Comparison of ENCODE assay signal across 8 mouse cellular contexts in genomic region chr16:50432062-50432878, GRCm38 (mm10). TPM values are rescaled to one million over a fixed set of nuclear protein-coding genes. Genes with fewer than 3 reads are reported as not detected.
DNase-seq lines count a peak whose midpoint lies in the region; ATAC-seq lines count a peak whose summit lies in the region.

TSS of gene Bbx (minus strand) at chr16:50432390.

- no peaks in the 10 kb centered on the region for H3K27me3 ChIP-seq in heart, embryonic 13.5 days (replicated peaks)
- no peaks in the 10 kb centered on the region for H3K27me3 ChIP-seq in liver, embryonic 12.5 days (replicated peaks)
- H3K27me3 ChIP-seq in stomach, embryonic 15.5 days (replicated peaks), result no peaks in the 10 kb centered on the region

- H3K27ac ChIP-seq in brown adipose tissue, adult 24 weeks (replicated peaks; ENCODE audit: low read depth, low read length), result peak within 1 kb of the TSS; percentile 59
- peak within 1 kb of the TSS; percentile 99 for H3K27ac ChIP-seq in heart, embryonic 13.5 days (replicated peaks)
- H3K27ac ChIP-seq in liver, embryonic 12.5 days, result peak within 1 kb of the TSS; percentile 94
- H3K27ac ChIP-seq in stomach, embryonic 15.5 days, result peak within 1 kb of the TSS; percentile 99

- WGBS in heart, embryonic 13.5 days, result 1% methylated on average over 48 of the region's 55 CpGs
- under 1% methylated on average over 54 of the region's 55 CpGs for WGBS in liver, embryonic 12.5 days (ENCODE audit: insufficient replicate concordance)
- WGBS in stomach, embryonic 15.5 days, result under 1% methylated on average over 53 of the region's 55 CpGs

- peak within 1 kb of the TSS; percentile 95 for H3K4me3 ChIP-seq in brown adipose tissue, adult 24 weeks (ENCODE audit: insufficient read depth, low read depth, low read length)
- H3K4me3 ChIP-seq in heart, embryonic 13.5 days, result peak within 1 kb of the TSS; percentile 97
- peak within 1 kb of the TSS; percentile 76 for H3K4me3 ChIP-seq in liver, embryonic 12.5 days
- peak within 1 kb of the TSS; percentile 95 for H3K4me3 ChIP-seq in stomach, embryonic 15.5 days (replicated peaks)

- DNase-seq in CD4-positive, CD25-positive, alpha-beta regulatory T cell, adult 2 months (ENCODE audit: low read depth, low spot score), result peak; percentile 96
- peak; percentile 57 for DNase-seq in fat pad, adult 2 months (ENCODE audit: extremely low read depth, low read depth, low spot score)
- peak; percentile 97 for DNase-seq in kidney, postnatal 10 days
- peak; percentile 95 to 96 for DNase-seq in natural killer cell, adult 2 months (ENCODE audit: low spot score in 2 of 2)

- H3K4me2 ChIP-seq in heart, embryonic 13.5 days, result peak within 1 kb of the TSS; percentile 95
- H3K4me2 ChIP-seq in liver, embryonic 12.5 days, result peak within 1 kb of the TSS; percentile 100
- peak within 1 kb of the TSS; percentile 95 for H3K4me2 ChIP-seq in stomach, embryonic 15.5 days

- H3K9me3 ChIP-seq in heart, embryonic 13.5 days, result no peaks in the 10 kb centered on the region
- no peaks in the 10 kb centered on the region for H3K9me3 ChIP-seq in liver, embryonic 12.5 days (replicated peaks)
- H3K9me3 ChIP-seq in stomach, embryonic 15.5 days, result no peaks in the 10 kb centered on the region

- peak within 1 kb of the TSS; percentile 98 for H3K9ac ChIP-seq in heart, embryonic 13.5 days
- H3K9ac ChIP-seq in liver, embryonic 12.5 days, result peak within 1 kb of the TSS; percentile 90
- peak within 1 kb of the TSS; percentile 83 for H3K9ac ChIP-seq in stomach, embryonic 15.5 days

- H3K4me1 ChIP-seq in brown adipose tissue, adult 24 weeks (ENCODE audit: control insufficient read depth, insufficient read depth, insufficient read length, low read length), result no peaks in the 10 kb centered on the region
- H3K4me1 ChIP-seq in heart, embryonic 13.5 days, result peaks cover 12% of the 10 kb centered on the region
- H3K4me1 ChIP-seq in liver, embryonic 12.5 days, result peaks cover 19% of the 10 kb centered on the region
- peaks cover 3% of the 10 kb centered on the region; the same call in 1 of the 2 replicates for H3K4me1 ChIP-seq in stomach, embryonic 15.5 days

- peaks cover 1% of the 10 kb centered on the region; the same call in 1 of the 2 replicates for H3K36me3 ChIP-seq in heart, embryonic 13.5 days
- H3K36me3 ChIP-seq in liver, embryonic 12.5 days, result no peaks in the 10 kb centered on the region
- no peaks in the 10 kb centered on the region for H3K36me3 ChIP-seq in stomach, embryonic 15.5 days

- ATAC-seq in heart, embryonic 13.5 days (ENCODE audit: extremely low read depth, insufficient number of reproducible peaks, low FRiP score, low TSS enrichment), result peak; percentile 94
- ATAC-seq in liver, embryonic 12.5 days, result peak; percentile 97
- peak; percentile 97 for ATAC-seq in stomach, embryonic 15.5 days (ENCODE audit: insufficient read depth, low FRiP score, low read depth)

RNA-seq across cellular contexts. Expression of gene Bbx, which starts in this region (rescaled TPM):
- polyA plus RNA-seq in brown adipose tissue, adult 24 weeks (2012; ENCODE audit: insufficient read depth, insufficient read length, missing spikeins), result 6.9 and 9.8 TPM in 2 replicates
- polyA plus RNA-seq in heart, embryonic 13.5 days (2015; fragmentation: Nextera tagmentation; extraction: Ambion mirVana), result 32.0 and 35.8 TPM in 2 replicates
- 11.7 and 12.1 TPM in 2 replicates for polyA plus RNA-seq in liver, embryonic 12.5 days (2016; fragmentation: Nextera tagmentation; extraction: Ambion mirVana)
- polyA plus RNA-seq in stomach, embryonic 15.5 days (2015; fragmentation: Nextera tagmentation; extraction: Ambion mirVana), result 41.8 and 43.2 TPM in 2 replicates

Comparison
In these comparisons a context has a peak if more than half of its experiments do, and no peak if none do; other contexts are left out.
1. Peak in every context shown above with its lines: DNase-seq, ATAC-seq, H3K4me3 ChIP-seq and H3K27ac ChIP-seq.